Mouse (Mus musculus) midbrain, embryonic 14.5 days (tissue): ENCODE results near the gene Eef1a1. TPM values are rescaled to one million over a fixed set of nuclear protein-coding genes. Genes with fewer than 3 reads are reported as not detected.

Source experiments
- ATAC-seq: fragments of 200-750 bp; cut with Nextera tagmentation; 2 replicates; pipeline ENCODE4 v1.8.0; 2017; ENCODE audit warnings: moderate number of reproducible peaks, moderate library complexity; ENCODE audit not compliant: low FRiP score, low TSS enrichment
- DNase-seq: peaks from one replicate; pipeline ENCODE4 v3.0.0-alpha.2; 2015
- H3K27ac ChIP-seq: fragments of 300-500 bp; sonication (generic); replicated peaks from 2 replicates; pipeline ENCODE4 v1.5.1; 2014; ENCODE audit warnings: mild to moderate bottlenecking, low read depth, low read length, moderate library complexity
- H3K27me3 ChIP-seq: fragments of 300-500 bp; sonication (generic); 2 replicates; pipeline ENCODE4 v1.6.1; 2014; ENCODE audit warnings: low read length, control low read depth, mixed read lengths; ENCODE audit not compliant: control insufficient read depth, insufficient read depth
- H3K36me3 ChIP-seq: fragments of 300-500 bp; sonication (generic); 2 replicates; pipeline ENCODE4 v1.6.1; 2014; ENCODE audit warnings: low read length, control low read depth; ENCODE audit not compliant: control insufficient read depth, insufficient read depth
- H3K4me1 ChIP-seq: fragments of 300-500 bp; sonication (generic); 2 replicates; pipeline ENCODE4 v1.6.1; 2014; ENCODE audit warnings: mild to moderate bottlenecking, antibody characterized with exemption, low read length, control low read depth; ENCODE audit not compliant: control insufficient read depth, insufficient read depth
- H3K4me2 ChIP-seq: fragments of 300-500 bp; sonication (generic); 2 replicates; pipeline ENCODE4 v1.6.1; 2014; ENCODE audit warnings: mild to moderate bottlenecking, low read length, moderate library complexity
- H3K4me3 ChIP-seq: fragments of 300-500 bp; sonication (generic); replicated peaks from 2 replicates; pipeline ENCODE4 v1.5.1; 2014; ENCODE audit warnings: low read depth, low read length
- H3K9ac ChIP-seq: fragments of 300-500 bp; sonication (generic); replicated peaks from 2 replicates; pipeline ENCODE4 v1.6.1; 2014; ENCODE audit warnings: mild to moderate bottlenecking, low read length, moderate library complexity
- H3K9me3 ChIP-seq: fragments of 300-500 bp; sonication (generic); 2 replicates; pipeline ENCODE4 v1.6.1; 2016; ENCODE audit warnings: low read length, control low read depth, mixed read lengths; ENCODE audit not compliant: control insufficient read depth
- WGBS: fragments of 180-500 bp; shearing (Covaris S2); extraction: QIAGEN DNeasy Blood & Tissue Kit; methylation state at CpG from one replicate; pipeline ENCODE4 v1.1.7; 2014; 5-methylcytosine and 5-hydroxymethylcytosine counted together
- polyA plus RNA-seq: library from polyadenylated mRNA; unstranded; fragments of >200 nt; fragmentation: Nextera tagmentation; extraction: Ambion mirVana; gene quantifications from 2 replicates; pipeline ENCODE4 v1.2.1, GENCODE M21; 2014

Gene Eef1a1
- polyA plus RNA-seq, 1 experiment from 2014 or later: 4,401 TPM

- Histone ChIP-seq H3K4me2 (no peak overlapping the region), H3K27me3 (no peaks in the 10 kb centered on the region), H3K4me1 (peaks cover under 1% of the 10 kb centered on the region), H3K4me3 (no peak overlapping the region), H3K36me3 (no peaks in the 10 kb centered on the region), H3K9me3 (no peaks in the 10 kb centered on the region), H3K9ac (no peak overlapping the region), H3K27ac (no peak overlapping the region)
- 90% methylated on average over 4 of the region's 4 CpGs for WGBS
- DNase-seq (no peak), ATAC-seq (no peak)
Measured at GRCm38 (mm10) chr9:78514681-78515080, 25.7 kb upstream of the Eef1a1 start.

DNA sequence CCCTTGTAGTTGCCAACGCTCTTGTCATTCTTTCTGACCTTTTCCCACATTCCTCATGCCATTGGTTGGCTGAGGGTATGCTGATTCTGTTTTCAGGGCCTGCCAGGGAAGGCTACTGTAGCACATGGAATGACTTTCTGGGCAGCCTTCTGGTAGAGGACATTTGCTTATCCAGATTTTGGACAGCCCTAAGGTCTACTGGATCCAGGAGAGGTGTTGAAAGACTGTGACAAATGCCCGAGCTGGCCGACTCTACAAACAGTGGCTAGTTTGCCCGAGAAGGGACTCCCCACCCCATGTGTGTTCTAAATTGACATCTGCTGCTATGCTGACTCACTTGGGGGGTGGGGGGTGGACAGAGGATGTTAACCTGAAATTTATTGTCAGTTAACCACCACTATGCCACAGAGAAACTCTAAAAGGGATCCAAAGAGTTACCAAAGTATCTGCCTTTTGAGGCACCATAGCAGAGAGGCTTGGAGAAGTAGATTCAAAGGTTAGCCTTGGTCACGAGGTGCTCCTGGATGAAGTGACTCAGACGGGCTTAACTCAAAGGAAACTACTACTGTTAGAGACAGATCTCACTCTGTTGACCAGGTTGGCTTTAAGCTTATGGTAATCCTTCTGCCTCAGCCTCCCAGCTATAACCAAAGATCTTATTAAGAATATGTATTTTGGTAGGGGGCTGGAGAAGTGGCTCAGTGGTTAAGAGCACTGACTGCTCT, 25.0 kb upstream of the Eef1a1 start:
- no peaks in the 10 kb centered on the region for H3K4me1 ChIP-seq
- H3K36me3 ChIP-seq: 0 out of 2 replicates have a peak, but pooled peaks cover 3% of the 10 kb centered on the region
- ATAC-seq (no peak), DNase-seq (no peak)
- no peak overlapping the region for H3K9ac ChIP-seq
- no peak overlapping the region for H3K4me3 ChIP-seq
- WGBS: 81% methylated on average over 6 of the region's 6 CpGs
- no peaks in the 10 kb centered on the region for H3K9me3 ChIP-seq
- no peak overlapping the region for H3K4me2 ChIP-seq
- no peaks in the 10 kb centered on the region for H3K27me3 ChIP-seq
- H3K27ac ChIP-seq: no peak overlapping the region

GRCm38 (mm10) chr9:78511705-78512104, 22.8 kb upstream of the Eef1a1 start:
- ATAC-seq (no peak), DNase-seq (no peak)
- WGBS: 98% methylated on average over 5 of the region's 5 CpGs
- Histone ChIP-seq H3K4me1 (no peaks in the 10 kb centered on the region), H3K27ac (no peak overlapping the region), H3K36me3 (0 out of 2 replicates have a peak, but pooled peaks cover 11% of the 10 kb centered on the region), H3K4me2 (no peak overlapping the region), H3K9me3 (no peaks in the 10 kb centered on the region), H3K9ac (no peak overlapping the region), H3K4me3 (no peak overlapping the region), H3K27me3 (no peaks in the 10 kb centered on the region)

DNA sequence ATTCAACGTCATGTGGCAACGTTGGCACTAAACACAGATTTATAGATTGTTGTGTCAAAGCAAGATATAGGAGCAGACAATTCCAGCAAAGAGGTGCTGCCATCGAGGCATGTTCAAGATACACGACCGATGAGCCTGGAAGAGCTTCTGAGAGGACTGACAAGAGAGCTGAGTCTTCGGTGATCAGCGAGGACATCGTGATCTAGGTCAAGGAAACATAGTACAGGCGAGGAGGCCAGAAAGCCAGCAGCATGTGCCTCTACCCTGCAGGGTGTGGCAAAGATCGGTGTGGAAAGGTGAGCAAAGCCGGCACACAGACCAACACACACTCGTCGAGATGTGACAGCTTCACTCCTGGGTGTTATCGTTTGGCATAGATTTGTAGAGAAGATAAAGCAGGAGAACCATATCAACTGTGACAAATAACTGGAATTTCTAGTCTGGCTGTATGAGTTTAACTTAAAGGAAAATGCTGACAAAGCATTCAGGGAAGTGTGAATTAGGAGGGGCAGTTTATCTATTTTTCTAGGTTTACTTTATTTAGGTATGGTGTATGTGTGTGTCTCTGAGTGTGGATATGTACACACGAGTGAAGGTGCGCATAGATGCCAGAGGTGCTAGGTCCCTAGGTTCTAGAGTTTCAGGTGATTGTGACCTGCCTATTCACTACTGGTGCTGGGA, 19.3 kb upstream of the Eef1a1 start:
- H3K9me3 ChIP-seq: no peaks in the 10 kb centered on the region
- H3K4me3 ChIP-seq: no peak overlapping the region
- peaks cover 16% of the 10 kb centered on the region; the same call in 1 of the 2 replicates for H3K4me1 ChIP-seq
- H3K36me3 ChIP-seq: 0 out of 2 replicates have a peak, but pooled peaks cover 11% of the 10 kb centered on the region
- no peak overlapping the region for H3K9ac ChIP-seq
- ATAC-seq: no peak
- DNase-seq: no peak
- no peak overlapping the region for H3K4me2 ChIP-seq
- 92% methylated on average over 16 of the region's 16 CpGs for WGBS
- H3K27ac ChIP-seq: no peak overlapping the region
- no peaks in the 10 kb centered on the region for H3K27me3 ChIP-seq

DNA sequence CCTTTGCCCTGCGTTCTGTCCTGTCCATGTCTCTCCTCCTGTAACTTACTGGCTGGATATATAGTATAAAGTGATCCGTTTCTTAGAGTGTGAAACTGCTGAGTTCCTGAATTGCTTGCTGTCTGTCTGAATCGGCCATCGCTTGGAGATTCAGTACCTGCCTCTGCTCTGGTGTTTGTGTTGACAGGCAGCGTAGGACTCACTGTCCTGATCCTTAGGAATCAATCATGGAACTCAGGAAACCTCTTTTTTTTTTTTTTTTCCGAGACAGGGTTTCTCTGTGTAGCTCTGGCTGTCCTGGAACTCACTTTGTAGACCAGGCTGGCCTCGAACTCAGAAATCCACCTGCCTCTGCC, 17.7 kb upstream of the Eef1a1 start:
- H3K36me3 ChIP-seq: 0 out of 2 replicates have a peak, but pooled peaks cover 11% of the 10 kb centered on the region
- WGBS: 89% methylated on average over 7 of the region's 7 CpGs
- no peak overlapping the region for H3K9ac ChIP-seq
- no peak for ATAC-seq
- no peaks in the 10 kb centered on the region for H3K27me3 ChIP-seq
- no peak overlapping the region for H3K4me2 ChIP-seq
- H3K9me3 ChIP-seq: no peaks in the 10 kb centered on the region
- H3K4me3 ChIP-seq: no peak overlapping the region
- DNase-seq: no peak
- H3K4me1 ChIP-seq: peaks cover 25% of the 10 kb centered on the region; the same call in 1 of the 2 replicates
- H3K27ac ChIP-seq: no peak overlapping the region

DNA sequence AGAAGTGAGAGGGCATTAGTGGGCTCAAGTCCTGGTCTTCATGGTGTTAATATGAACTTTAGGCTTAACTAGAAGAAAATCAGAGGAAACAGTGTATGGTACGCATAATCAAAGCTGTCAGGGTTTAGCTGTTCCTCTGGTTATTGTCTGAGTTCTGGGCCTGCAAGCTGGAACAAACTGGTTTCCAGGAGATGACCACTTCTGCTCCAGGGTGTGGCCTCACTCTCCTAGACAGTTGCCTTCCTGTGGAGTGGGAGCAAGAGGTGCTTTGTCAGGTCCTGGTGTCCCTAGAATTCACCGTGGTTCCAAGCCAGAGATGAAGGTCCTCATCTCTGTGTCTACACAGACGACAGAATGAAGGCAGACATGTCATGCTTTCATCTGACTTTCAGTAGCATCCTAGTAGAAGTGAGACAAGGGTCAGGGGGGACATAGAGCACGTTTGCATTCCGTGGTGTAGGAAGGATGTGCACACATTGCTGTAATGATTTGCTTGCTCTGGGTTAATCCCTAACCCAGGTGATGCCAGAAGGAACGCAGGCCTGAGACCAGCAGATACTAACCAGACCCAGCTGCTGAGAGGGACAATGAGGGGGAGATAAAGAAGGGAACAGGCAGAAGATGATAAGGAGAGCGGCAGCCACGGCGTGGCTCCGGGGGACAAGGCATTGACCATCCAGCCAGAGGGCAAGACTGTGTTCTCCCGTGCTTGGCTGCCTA, 17.2 kb upstream of the Eef1a1 start:
- peaks cover 25% of the 10 kb centered on the region; the same call in 1 of the 2 replicates for H3K4me1 ChIP-seq
- H3K36me3 ChIP-seq: 0 out of 2 replicates have a peak, but pooled peaks cover 11% of the 10 kb centered on the region
- 0 out of 2 replicates have a peak overlapping the region, but pooled peaks have one; percentile 3 for H3K9ac ChIP-seq
- no peaks in the 10 kb centered on the region for H3K27me3 ChIP-seq
- ATAC-seq: no peak
- H3K27ac ChIP-seq: no peak overlapping the region
- H3K4me3 ChIP-seq: no peak overlapping the region
- no peaks in the 10 kb centered on the region for H3K9me3 ChIP-seq
- DNase-seq: no peak
- WGBS: 62% methylated on average over 11 of the region's 11 CpGs
- H3K4me2 ChIP-seq: peak overlapping the region; percentile 15

DNA sequence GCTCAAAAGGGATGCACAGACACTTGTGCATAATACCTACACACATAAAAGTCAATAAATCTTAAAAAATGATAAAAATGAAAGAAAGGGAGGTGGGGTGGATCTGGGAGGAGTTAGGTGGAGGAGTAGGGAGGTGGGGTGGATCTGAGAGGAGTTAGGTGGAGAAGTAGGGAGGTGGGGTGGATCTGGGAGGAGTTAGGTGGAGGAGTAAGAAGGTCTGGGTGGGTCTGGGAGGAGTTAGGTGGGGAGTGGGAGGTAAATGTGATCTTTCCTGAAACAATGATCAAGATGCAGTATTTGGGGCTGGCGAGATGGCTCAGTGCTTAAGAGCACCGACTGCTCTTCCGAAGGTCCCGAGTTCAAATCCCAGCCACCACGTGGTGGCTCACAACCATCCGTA, 16.3 kb upstream of the Eef1a1 start:
- H3K4me3 ChIP-seq: no peak overlapping the region
- ATAC-seq (no peak), DNase-seq (no peak)
- no peak overlapping the region for H3K4me2 ChIP-seq
- no peaks in the 10 kb centered on the region for H3K27me3 ChIP-seq
- no peaks in the 10 kb centered on the region for H3K9me3 ChIP-seq
- no peak overlapping the region for H3K9ac ChIP-seq
- 0 out of 2 replicates have a peak, but pooled peaks cover 11% of the 10 kb centered on the region for H3K36me3 ChIP-seq
- peaks cover 25% of the 10 kb centered on the region; the same call in 1 of the 2 replicates for H3K4me1 ChIP-seq
- no peak overlapping the region for H3K27ac ChIP-seq
- WGBS: 95% methylated on average over 6 of the region's 6 CpGs

DNA sequence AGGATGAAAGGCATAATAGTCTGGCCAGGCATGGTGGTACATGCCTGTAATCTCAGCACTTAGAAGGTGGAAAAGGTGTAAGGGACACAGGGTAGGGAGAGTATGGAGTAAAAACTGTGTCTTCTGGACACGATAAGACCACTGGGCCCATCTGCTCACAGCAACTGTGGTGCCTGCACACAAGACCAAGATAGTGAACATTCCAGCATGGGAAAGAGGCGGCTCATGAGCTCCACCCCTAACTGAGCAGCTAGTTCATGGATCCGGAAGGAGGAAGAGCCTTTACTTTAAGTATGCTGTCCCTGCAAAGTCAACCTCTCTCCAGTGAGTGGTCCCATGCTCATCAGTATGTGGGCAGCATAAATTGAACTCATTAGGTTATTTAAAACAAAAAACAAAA, 15.7 kb upstream of the Eef1a1 start:
- DNase-seq (no peak), ATAC-seq (no peak)
- Histone ChIP-seq H3K27me3 (no peaks in the 10 kb centered on the region), H3K4me1 (peaks cover 25% of the 10 kb centered on the region; the same call in 1 of the 2 replicates), H3K27ac (0 out of 2 replicates have a peak overlapping the region, but pooled peaks have one; percentile 96), H3K9me3 (no peaks in the 10 kb centered on the region), H3K9ac (no peak overlapping the region), H3K4me2 (peak overlapping the region; percentile 44), H3K36me3 (0 out of 2 replicates have a peak, but pooled peaks cover 11% of the 10 kb centered on the region), H3K4me3 (0 out of 2 replicates have a peak overlapping the region, but pooled peaks have one; percentile 25)
- 80% methylated on average over 3 of the region's 3 CpGs for WGBS
